ENCODE assay signal across 18 mouse cellular contexts in genomic region chr17:86456512-86456911, GRCm38 (mm10). TPM values are rescaled to one million over a fixed set of nuclear protein-coding genes. Genes with fewer than 3 reads are reported as not detected.
A peak's percentile ranks its signal among the peaks of the same experiment; 100 is the strongest.
DNase-seq lines count a peak whose midpoint lies in the region; ATAC-seq and TF ChIP-seq lines count a peak whose summit lies in the region.
"Had no signal": no experiment of that assay in that cellular context is flagged by ENCODE, and none has a peak within 500 bp of the region (broad histone marks: within the 10 kb centered on the region; RNA-seq: fewer than 3 reads in every experiment).

No protein-coding gene starts in this region.

- no peaks in the 10 kb centered on the region for H3K36me3 ChIP-seq in embryonic facial prominence, embryonic 13.5 days
- no peaks in the 10 kb centered on the region for H3K36me3 ChIP-seq in embryonic facial prominence, embryonic 10.5 days (replicated peaks)
- H3K36me3 ChIP-seq in heart, embryonic 14.5 days (ENCODE audit: control insufficient read depth, insufficient read depth, low read length): no peaks in the 10 kb centered on the region
- H3K36me3 ChIP-seq: forebrain, embryonic 10.5 days; hindbrain, embryonic 12.5 days had no signal

- 0 out of 2 replicates have a peak, but pooled peaks have one; percentile 32 for ATAC-seq in embryonic facial prominence, embryonic 13.5 days (ENCODE audit: insufficient number of reproducible peaks, insufficient read depth, low FRiP score, low TSS enrichment, low read depth)
- ATAC-seq in Patski: peak; percentile 26
- ATAC-seq in heart, embryonic 14.5 days (ENCODE audit: insufficient number of reproducible peaks, insufficient read depth, low FRiP score, low read depth): 0 out of 2 replicates have a peak, but pooled peaks have one; percentile 50
- ATAC-seq: intestine, embryonic 16.5 days had no signal

- H3K4me1 ChIP-seq in embryonic facial prominence, embryonic 13.5 days: peaks cover 14% of the 10 kb centered on the region; the same call in 1 of the 2 replicates
- H3K4me1 ChIP-seq in embryonic facial prominence, embryonic 10.5 days: peaks cover 13% of the 10 kb centered on the region; the same call in 1 of the 2 replicates
- H3K4me1 ChIP-seq in heart, embryonic 14.5 days (ENCODE audit: control insufficient read depth in 2 of 2, insufficient read depth in 2 of 2, low read length in 2 of 2): peaks cover 18 to 26% of the 10 kb centered on the region in 2 experiments

- H3K9me3 ChIP-seq in embryonic facial prominence, embryonic 13.5 days: no peaks in the 10 kb centered on the region
- H3K9me3 ChIP-seq in embryonic facial prominence, embryonic 10.5 days: no peaks in the 10 kb centered on the region
- no peaks in the 10 kb centered on the region for H3K9me3 ChIP-seq in heart, embryonic 14.5 days (ENCODE audit: control insufficient read depth, low read length)
- H3K9me3 ChIP-seq: forebrain, embryonic 10.5 days; hindbrain, embryonic 12.5 days had no signal

- POLR2A ChIA-PET in Patski (lab: Charles Lee): no interaction called here

- no peak for DNase-seq in embryonic facial prominence, embryonic 10.5 days (ENCODE audit: low spot score)
- peak; percentile 35 for DNase-seq in 416B (ENCODE audit: low read depth)
- DNase-seq in Patski (ENCODE audit: low read depth, low spot score): no peak
- DNase-seq in kidney, adult 11 months: no peak
- no peak for DNase-seq in right cerebral cortex, postnatal 25 days
- no peak for DNase-seq in frontal cortex, adult 2 months (ENCODE audit: extremely low spot score in 1 of 2, low spot score in 1 of 2)
- DNase-seq: cerebellum, postnatal 14 days; liver; lung, adult 2 months; lung, postnatal 4 days; right cerebral cortex, adult 18-20 months had no signal

- H3K27me3 ChIP-seq in embryonic facial prominence, embryonic 13.5 days: no peaks in the 10 kb centered on the region
- no peaks in the 10 kb centered on the region for H3K27me3 ChIP-seq in embryonic facial prominence, embryonic 10.5 days (replicated peaks; ENCODE audit: low read depth, poor library complexity, severe bottlenecking)
- H3K27me3 ChIP-seq in Patski: no peaks in the 10 kb centered on the region
- H3K27me3 ChIP-seq in heart, embryonic 14.5 days (ENCODE audit: control insufficient read depth, insufficient read depth, low read length): no peaks in the 10 kb centered on the region
- H3K27me3 ChIP-seq: hindbrain, embryonic 12.5 days had no signal

- H3K4me2 ChIP-seq in embryonic facial prominence, embryonic 13.5 days: no peak overlapping the region
- H3K4me2 ChIP-seq in heart, embryonic 14.5 days (ENCODE audit: low read length): no peak overlapping the region
- H3K4me2 ChIP-seq: hindbrain, embryonic 12.5 days; midbrain, embryonic 11.5 days had no signal

- no peak overlapping the region for H3K4me3 ChIP-seq in embryonic facial prominence, embryonic 13.5 days
- no peak overlapping the region for H3K4me3 ChIP-seq in embryonic facial prominence, embryonic 10.5 days
- H3K4me3 ChIP-seq in heart, embryonic 14.5 days (ENCODE audit: control insufficient read depth in 1 of 2, insufficient read depth in 1 of 2, low read depth in 1 of 2, low read length in 2 of 2): no peak overlapping the region
- H3K4me3 ChIP-seq: forebrain, embryonic 10.5 days; hindbrain, embryonic 12.5 days had no signal

- in situ Hi-C loops in Patski (cut with MboI; ENCODE audit: low pct_unique_long_range_greater_than_20kb): no loop called here

- H3K27ac ChIP-seq in embryonic facial prominence, embryonic 13.5 days: no peak overlapping the region
- H3K27ac ChIP-seq in embryonic facial prominence, embryonic 10.5 days (replicated peaks): no peak overlapping the region
- peak overlapping the region; percentile 21 to 56; a peak in 2 of 4 replicates for H3K27ac ChIP-seq in heart, embryonic 14.5 days (replicated peaks in 1 of 2; ENCODE audit: control insufficient read depth in 1 of 2, insufficient read depth in 1 of 2, low read depth in 2 of 2, low read length in 2 of 2)
- H3K27ac ChIP-seq: forebrain, embryonic 10.5 days; hindbrain, embryonic 12.5 days; kidney, postnatal 0 days had no signal

- no peak for TF ChIP-seq CTCF in Patski (IDR thresholded peaks at IDR 0.05)

- 62% methylated on average over 6 of the region's 6 CpGs for WGBS in embryonic facial prominence, embryonic 13.5 days
- 84% methylated on average over 6 of the region's 6 CpGs for WGBS in embryonic facial prominence, embryonic 10.5 days
- 21% methylated on average over 6 of the region's 6 CpGs for WGBS in heart, embryonic 14.5 days

- CTCF ChIA-PET in Patski (lab: Charles Lee): interaction anchor here (0.6 kb wide), 1 partner anchor 449 kb away, joined by 3 read pairs; no protein-coding TSS in a partner anchor

- H3K9ac ChIP-seq in embryonic facial prominence, embryonic 13.5 days: no peak overlapping the region
- H3K9ac ChIP-seq in heart, embryonic 14.5 days (ENCODE audit: low read length): no peak overlapping the region
- H3K9ac ChIP-seq: hindbrain, embryonic 12.5 days had no signal

RNA-seq across cellular contexts. Expression of gene Gm10309, which starts 48.5 kb away (rescaled TPM):
- 0.44 and 0.51 TPM in 2 replicates for polyA plus RNA-seq in embryonic facial prominence, embryonic 13.5 days (2015; fragmentation: Nextera tagmentation; extraction: Ambion mirVana)
- polyA plus RNA-seq in embryonic facial prominence, embryonic 10.5 days (2016; fragmentation: Nextera tagmentation; extraction: Ambion mirVana): 0.10 and 0.29 TPM in 2 replicates
- not detected for polyA plus RNA-seq in Patski (2021)
- 0.16 and 0.42 TPM in 2 replicates for polyA plus RNA-seq in heart, embryonic 14.5 days (2014; fragmentation: Nextera tagmentation; extraction: Ambion mirVana)
- 0.04 TPM in 1 of 2 replicates, not detected in the other for polyA plus RNA-seq in frontal cortex, adult 2 months (2012; rRNA removed)
- polyA plus RNA-seq: midbrain, embryonic 11.5 days had no signal

Comparison
In these comparisons a context has a peak if more than half of its experiments do, and no peak if none do; other contexts are left out.
1. H3K27ac ChIP-seq: peak in heart, embryonic 14.5 days (2 of 2); none in embryonic facial prominence, embryonic 13.5 days (single experiment) and embryonic facial prominence, embryonic 10.5 days (single experiment).
2. Peak in every context shown above with its lines, with median percentiles within 50 percentile points of each other: ATAC-seq.